Mouse (Mus musculus): ENCODE data around the gene Abl2.

The Abl2 gene

GRCm38 (mm10) chr1:156585512-156585911 is 26.9 kb downstream of the Abl2 start:
- no peak for DNase-seq (ENCODE audit: low read depth, low spot score)

DNA sequence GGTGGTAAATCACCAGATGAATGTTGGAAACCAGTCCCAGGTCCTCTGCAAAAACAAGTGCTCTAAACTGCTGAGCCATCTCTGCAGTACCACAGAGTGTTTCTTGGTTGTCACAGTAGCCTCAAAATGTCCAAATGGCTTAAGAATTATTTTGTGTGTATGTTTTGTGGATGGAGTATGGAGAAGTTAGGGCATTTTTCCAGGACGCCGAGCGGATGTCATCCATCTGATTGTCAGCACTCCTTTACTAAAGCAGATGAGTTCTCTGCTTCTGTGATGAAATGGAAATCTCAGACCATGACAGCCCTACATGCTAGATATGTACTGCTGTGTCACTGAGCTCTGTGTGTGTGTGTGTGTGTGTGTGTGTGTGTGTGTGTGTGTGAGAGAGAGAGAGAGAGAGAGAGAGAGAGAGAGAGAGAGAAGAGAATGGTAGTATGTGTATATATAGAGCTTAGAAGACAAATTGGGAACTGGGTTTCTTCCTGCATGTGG is 31.3 kb downstream of the Abl2 start:
- DNase-seq (ENCODE audit: low read depth, low spot score), result no peak

DNA sequence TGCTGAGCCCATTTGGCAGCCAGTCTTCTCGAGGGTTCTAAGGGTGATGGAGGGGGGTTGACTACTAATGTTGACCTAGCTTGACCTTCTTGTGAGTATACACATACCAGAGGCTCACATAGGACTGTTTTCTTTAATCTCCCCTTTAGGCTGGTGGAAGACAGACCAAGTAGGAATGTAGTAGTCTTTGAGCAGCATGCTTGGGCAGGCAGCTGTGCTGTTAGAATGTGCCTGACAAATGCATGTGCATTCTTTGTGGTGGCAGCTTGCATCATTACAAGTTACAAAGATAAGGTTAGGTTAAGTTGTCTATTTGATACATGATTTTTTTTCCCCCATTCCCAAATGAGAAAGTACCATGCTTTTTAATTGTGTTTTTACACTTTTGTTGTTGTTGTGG is 31.8 kb downstream of the Abl2 start:
- no peak for DNase-seq (ENCODE audit: low read depth, low spot score)

GRCm38 (mm10) chr1:156593267-156593666 is 34.7 kb downstream of the Abl2 start:
- DNase-seq (ENCODE audit: low read depth, low spot score), result no peak

- DNase-seq (ENCODE audit: low read depth, low spot score), result no peak
Observed at GRCm38 (mm10) chr1:156597089-156597488, 38.5 kb downstream of the Abl2 start.

GRCm38 (mm10) chr1:156602545-156602944 is 44.0 kb downstream of the Abl2 start:
- DNase-seq (ENCODE audit: low read depth, low spot score), result no peak

GRCm38 (mm10) chr1:156605094-156605866 is 46.7 kb downstream of the Abl2 start:
- no peak for DNase-seq (ENCODE audit: low read depth, low spot score)

- no peak for DNase-seq (ENCODE audit: low read depth, low spot score)
Observed at GRCm38 (mm10) chr1:156605940-156606339, 47.4 kb downstream of the Abl2 start.

- no peak for DNase-seq (ENCODE audit: low read depth, low spot score)
Observed at GRCm38 (mm10) chr1:156608496-156608895, 49.9 kb downstream of the Abl2 start.

DNA sequence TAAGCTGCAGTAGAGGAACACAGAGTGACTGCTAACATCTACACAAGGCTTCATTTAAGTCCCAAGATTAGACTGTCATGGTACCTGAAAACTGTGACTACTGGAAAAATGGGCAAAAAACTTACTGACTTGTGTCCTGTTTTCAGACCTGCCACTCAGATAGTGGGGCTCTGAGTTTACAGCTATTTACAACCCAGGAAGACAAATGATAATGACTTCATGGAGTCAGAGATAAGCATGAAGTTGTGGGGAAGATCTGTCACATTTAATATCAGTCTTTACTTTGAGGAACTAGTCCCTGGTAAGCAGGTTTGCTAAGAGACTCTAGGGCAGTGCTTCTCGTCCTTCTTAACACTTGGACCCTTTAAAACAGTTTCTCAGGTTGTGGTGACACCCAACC is 51.7 kb downstream of the Abl2 start:
- DNase-seq (ENCODE audit: low read depth, low spot score), result no peak

- DNase-seq (ENCODE audit: low read depth, low spot score), result no peak
Observed at GRCm38 (mm10) chr1:156613855-156614530, 55.4 kb downstream of the Abl2 start.

GRCm38 (mm10) chr1:156614710-156615109 is 56.1 kb downstream of the Abl2 start:
- no peak for DNase-seq (ENCODE audit: low read depth, low spot score)

DNA sequence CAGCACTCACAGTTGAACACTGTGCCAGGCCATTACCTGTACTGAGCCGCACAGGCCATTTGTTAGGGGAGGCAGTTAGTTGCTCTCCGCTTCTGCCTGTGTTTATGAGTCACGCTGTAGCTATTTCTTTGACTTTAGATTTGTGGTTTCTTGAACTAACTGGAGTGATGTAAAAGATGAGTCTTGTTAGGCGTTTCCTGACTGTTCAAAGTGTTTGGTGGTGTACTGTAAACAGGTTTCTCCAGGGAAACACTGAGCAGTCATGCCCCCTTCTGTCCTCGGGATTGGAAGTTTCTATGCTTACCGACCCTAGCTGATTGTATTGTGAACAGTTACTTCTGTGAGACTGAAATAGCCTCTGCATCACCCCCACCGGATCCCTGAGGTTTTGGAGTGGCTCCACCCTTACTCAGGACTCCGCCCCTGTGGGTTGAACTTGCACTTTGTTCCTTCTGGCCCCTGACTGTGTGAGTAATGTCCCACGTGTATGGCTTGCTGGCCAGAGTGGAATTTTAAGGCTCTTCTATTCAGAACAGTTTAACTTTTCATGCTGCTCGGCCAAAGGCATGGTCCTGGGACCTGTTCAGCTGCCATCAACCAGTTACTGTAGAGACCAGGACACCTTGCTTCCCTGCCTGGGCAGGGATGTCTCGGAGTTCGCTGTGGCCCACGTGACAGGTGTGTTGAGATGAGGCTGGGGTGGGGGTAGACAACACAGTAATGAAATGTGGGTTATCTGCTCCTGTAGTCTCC is 57.0 kb downstream of the Abl2 start:
- no peak for DNase-seq (ENCODE audit: low read depth, low spot score)

DNA sequence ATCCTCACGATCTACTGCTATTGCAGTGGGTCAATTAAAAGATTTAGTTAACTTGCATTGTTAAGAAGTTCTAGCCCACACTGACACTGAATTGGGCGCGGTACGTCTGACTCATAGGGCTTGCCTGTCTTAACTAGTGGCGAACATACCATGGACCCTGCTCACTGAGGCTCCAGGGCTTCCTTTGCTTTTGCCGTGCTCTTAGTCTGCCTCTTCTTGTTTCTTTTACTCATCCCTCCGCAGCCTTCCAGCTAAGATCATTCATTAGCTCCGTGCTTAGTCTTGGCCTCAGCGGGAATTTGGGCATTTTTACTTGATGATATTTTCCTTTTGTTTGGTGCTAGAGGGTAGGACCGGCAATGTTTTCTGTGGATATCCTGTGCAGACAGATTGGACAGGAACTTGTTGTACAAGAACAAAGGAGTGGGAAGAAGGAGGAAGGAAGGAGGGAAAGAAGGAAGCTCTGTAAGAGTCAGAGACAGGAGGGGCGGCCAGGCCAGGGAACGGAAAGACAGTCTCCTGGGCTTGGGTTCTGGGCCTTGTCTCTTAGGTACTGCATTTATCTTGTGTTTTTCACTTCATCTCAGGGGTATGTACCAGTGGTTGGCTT is 58.5 kb downstream of the Abl2 start:
- no peak for DNase-seq (ENCODE audit: low read depth, low spot score)

DNA sequence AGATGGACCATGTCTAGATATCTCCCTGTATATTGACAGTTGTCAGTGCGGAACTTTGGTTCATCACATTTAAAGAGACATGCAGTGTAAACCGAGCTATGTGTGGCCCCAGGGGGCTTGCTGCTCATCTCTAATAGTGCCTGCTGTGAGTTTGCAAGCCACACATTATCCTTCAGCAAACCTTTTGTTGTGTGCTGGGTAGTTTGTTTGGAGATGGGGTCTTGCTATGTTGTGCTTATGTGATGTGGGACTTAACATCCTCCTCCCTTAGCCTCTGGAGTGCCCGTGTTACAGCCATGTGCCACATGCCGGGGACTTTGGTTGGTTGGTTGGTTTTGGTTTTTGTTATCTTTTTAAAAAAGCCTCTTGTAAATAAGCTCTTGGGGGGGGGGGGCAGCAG is 59.2 kb downstream of the Abl2 start:
- no peak for DNase-seq (ENCODE audit: low read depth, low spot score)

DNA sequence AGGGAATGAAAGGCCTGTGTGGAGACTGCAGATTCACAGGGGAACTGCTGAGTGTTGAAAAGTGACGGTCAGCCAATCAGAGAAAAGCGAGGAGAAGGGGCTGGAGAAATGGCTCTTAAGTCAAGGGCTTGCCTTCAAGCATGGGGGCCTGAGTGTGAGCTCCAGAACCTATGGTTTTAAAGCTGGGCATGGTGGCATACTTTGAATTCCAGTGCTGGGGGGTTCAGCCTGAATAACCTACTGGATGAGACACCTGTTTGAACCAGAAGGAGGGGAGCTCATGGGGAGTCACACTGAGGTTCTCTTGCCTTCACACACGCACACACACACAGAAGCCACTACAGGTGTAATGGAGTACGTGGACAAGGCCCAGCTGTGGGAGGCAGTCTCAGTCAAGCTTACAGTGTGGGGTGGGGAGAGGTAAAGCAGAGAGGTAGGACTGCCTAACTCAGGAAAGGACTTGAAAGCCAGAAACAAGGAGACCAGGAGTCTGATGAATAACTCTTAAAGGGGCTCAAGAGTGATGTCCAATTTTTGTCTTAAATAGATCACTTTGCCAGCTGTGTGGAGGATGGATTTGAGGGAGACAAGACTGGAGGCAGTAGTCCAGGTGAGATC is 61.8 kb downstream of the Abl2 start:
- DNase-seq (ENCODE audit: low read depth, low spot score), result no peak

- DNase-seq (ENCODE audit: low read depth, low spot score), result no peak
Observed at GRCm38 (mm10) chr1:156620951-156621350, 62.4 kb downstream of the Abl2 start.

DNA sequence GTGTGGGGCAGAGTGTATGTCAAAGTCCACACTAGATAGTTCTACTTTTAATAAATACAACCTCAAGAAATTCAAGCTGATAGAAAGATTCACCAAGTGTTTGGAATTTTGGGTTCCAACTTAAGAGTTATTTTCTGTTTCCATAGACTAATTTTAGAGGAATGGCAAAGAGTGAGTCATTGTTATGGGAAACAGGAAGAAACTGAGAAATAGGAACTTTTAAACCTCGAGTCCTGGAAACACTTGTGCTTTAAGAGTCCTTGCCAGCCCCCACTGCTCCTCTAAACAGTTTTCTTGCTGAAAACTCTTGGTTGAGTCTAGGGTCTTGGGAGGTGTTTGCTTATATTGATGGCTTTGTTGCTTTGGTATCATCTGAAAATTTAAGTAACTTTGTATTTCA is 65.6 kb downstream of the Abl2 start:
- DNase-seq (ENCODE audit: low read depth, low spot score), result no peak

DNA sequence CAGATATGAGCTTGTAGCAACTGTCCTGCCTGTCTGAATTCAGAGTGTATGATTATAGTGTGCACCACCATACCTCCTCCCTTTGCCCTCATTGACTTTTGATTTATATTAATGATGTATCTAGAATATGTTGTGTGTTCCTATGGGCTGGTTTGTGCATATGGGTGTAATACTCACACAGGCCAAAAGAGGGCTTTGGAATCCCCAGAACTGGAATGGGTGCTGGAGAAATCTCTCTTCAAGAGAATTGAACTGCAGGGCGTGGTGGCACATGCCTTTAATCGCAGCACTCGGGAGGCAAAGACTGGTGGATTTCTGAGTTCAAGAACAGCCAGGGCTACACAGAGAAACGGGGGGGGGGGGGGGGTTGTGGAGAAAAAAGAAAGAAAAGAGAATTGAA is 68.1 kb downstream of the Abl2 start:
- no peak for DNase-seq (ENCODE audit: low read depth, low spot score)

GRCm38 (mm10) chr1:156629984-156630383 is 71.4 kb downstream of the Abl2 start:
- no peak for DNase-seq (ENCODE audit: low read depth, low spot score)

- no peak for DNase-seq (ENCODE audit: low read depth, low spot score)
Observed at GRCm38 (mm10) chr1:156630965-156631364, 72.4 kb downstream of the Abl2 start.

- no peak for DNase-seq (ENCODE audit: low read depth, low spot score)
Observed at GRCm38 (mm10) chr1:156633095-156633494, 74.5 kb downstream of the Abl2 start.
